Mouse (Mus musculus) brain, embryonic 18.5 days (tissue): ENCODE results near the gene Spc24.
"Not testable (repeated sequence)": the region's sequence is repeated elsewhere in the genome, so short reads cannot be mapped to it uniquely, and the experiment has no call there.

Experiments used
- DNase-seq: peaks from one replicate; pipeline ENCODE4 v3.0.0-alpha.2; 2012; ENCODE audit warnings: low read depth, low spot score

Spc24 gene

GRCm38 (mm10) chr9:21760155-21761088, at the start of gene Spc24:
Gene Spc24, minus strand, starts transcription at chr9:21760303.
- DNase-seq, result peak; percentile 97

DNA sequence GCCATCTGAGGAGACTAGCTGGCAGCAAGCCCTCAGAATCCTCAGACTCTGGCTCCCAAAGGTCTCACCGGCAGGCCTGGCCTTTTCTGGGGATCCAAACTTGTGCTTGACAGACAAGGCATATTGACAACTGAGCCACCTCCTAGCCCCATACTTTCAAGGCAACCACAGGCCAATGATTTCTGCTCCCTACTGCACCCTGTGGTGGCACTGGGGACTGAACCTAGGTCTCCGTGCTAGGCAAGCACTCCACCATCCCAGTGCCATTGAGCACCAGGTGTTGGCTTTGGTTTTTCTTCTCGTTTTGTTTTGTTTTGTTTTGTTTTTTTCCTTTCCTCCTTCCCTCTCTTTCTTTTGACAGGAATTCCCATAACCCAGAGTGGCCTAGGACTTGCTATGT, 48.5 kb upstream of the Spc24 start:
- no peak for DNase-seq

DNA sequence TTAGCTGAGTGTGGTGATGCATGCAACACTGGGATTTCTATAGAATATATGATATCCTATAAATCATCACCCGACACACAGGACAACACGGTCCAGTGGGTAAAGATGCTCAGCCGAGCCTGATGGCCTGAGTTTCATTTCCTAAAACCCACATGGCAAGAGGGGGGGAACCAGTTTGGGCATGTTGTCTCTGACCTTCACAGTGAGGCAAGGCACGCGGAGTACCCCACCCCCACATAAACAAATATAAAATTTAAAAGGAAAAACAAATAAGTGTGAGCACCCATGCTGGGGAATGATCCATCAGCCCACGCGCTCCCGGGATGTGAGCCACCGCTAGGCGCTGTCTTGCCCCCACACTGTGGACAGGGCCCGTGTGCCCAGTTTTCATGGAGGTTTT, 46.9 kb upstream of the Spc24 start:
- no peak for DNase-seq

GRCm38 (mm10) chr9:21806363-21806762, 46.3 kb upstream of the Spc24 start:
- DNase-seq, result no peak

- no peak for DNase-seq
These were observed 44.0 kb upstream of the Spc24 start for GRCm38 (mm10) chr9:21803986-21804644.

- DNase-seq, result no peak
These were observed 41.5 kb upstream of the Spc24 start for GRCm38 (mm10) chr9:21801591-21801990.

DNA sequence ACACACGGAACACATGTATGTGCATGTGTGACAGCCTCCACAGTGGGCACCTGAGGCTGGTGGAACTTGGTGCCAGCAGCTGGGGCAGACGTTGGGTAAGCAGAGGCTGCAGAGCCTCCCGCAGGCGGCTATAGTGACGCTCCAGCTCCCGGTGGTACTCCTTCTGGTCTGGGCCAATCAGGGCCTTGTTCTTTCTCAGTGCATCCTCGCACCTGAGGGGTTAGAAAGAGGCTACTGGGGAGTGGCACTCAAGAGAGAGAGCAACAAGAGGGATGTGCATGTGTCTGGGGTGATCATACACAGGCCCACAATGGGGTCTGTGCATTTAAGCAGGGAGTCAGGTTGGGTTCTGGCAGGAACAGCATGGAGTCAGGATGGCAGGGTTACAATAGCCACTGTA, 41.0 kb upstream of the Spc24 start:
- no peak for DNase-seq

- DNase-seq, result no peak
These were observed 38.9 kb upstream of the Spc24 start for GRCm38 (mm10) chr9:21799010-21799350.

DNA sequence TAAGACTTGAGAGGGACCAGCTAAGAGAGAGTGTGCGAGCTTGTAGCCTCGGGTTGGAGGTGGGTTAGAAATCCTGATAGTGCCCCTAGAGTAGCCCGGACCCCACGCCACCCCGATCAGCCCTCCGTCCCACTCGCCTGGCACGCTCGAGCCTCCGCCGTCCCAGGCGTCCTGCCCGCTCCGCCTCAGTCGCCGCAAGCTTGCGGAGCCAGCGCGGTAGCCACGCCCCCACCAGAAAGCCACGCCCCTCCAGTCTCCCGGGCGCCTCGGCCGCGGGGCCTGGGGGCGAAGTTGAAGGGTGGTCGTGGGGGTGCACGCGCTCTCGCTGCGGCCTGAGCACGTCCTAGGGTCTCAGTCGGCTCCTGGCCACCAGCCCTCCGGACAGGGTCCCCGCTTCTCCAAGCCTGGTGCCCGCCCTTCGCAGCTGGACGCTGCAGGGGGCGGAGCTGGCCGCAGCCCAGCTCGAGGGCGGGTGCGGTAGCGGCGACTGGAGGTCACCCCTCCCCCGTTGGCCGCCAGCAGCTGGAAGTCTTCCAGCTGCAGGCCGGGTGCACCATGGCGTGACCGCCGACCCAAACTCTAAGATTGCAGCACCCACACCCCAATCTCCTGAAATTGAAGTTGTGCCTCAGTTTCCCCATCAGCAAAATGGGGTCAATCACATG, 38.4 kb upstream of the Spc24 start, which contains the start of gene Kank2:
Gene Kank2, minus strand, starts transcription at position 400 of the 665 bp plus-strand sequence.
- no peak for DNase-seq

DNA sequence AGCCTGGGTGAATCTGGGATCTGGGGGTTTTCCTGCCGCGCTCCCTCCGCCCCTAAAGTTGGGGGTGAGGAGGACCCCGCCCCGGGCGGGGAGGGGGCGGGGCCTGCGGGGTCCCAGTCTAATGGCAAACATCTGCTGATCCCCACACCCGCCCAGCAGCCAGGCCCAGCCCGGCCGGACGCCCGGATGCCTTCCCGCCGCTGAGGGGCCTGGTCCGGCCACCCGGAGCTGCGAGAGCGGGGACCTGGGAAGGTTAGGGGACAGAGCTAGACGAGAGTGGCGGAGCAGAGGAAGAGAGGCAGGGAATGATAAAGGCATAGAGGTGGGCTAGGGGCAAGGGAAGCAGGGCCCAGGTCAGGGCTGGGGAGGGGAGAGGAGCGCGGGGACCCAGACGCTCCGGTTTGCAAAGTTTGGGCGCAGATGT, 37.8 kb upstream of the Spc24 start:
- DNase-seq, result no peak

DNA sequence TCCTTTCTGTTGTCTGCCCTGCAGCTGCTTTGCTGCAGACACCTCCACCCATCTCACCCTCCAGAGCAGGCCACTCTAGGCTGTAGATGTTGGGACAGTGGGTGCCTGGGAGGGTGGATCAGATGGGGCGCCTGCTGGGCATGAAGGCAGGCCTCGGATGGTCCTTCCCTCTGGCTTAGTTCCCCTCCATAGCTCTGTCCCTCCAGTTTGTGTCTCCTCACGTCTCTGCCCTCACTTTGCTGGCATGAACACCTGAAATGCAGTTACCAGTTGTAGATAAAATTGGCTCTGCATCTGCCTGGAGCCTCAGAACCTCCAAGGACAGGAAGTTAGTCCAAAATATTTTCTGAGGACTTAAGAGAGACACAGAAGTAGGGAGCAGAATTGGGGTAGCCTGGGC, 36.8 kb upstream of the Spc24 start:
- no peak for DNase-seq

GRCm38 (mm10) chr9:21796259-21796658, 36.2 kb upstream of the Spc24 start:
- no peak for DNase-seq

DNA sequence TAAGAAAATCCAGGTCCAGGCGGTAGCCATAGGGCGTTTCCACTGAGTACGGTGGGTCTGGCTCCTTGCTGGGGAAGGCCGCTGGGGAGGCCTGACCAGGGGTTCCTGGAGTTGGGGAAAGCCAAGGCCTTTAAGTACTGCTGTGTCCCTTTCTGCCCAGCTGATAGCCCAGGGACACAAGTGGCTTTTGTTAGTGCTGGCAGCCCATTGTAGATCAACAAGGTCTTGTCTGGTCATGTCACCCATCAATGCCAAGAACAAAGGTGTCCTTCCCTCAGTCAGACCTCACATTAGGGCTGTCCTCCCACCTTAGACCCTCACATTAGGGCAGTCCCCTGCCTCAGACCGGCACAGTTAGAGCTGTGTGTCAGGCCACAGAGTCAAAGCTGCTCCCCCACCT, 35.5 kb upstream of the Spc24 start:
- no peak for DNase-seq

DNA sequence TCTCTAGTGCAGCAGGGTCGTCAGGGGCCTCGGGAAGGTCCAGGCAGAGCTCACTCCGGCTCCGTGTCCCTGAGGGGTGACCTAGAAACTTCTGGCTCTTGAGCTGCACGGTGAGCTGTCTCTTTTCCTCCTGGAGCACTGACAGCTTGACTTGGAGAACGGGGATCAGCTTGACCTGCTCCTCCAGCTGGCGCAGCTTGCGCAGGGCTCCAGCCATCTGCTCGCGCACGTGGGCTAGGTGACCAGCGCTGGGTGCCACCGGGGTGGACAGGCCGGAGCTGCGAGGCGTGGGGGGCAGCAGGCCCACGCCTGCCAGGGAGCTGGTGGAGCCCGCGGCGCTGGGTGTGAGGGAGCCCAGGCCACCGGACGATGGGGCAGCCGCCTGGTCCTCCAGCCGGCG, 34.8 kb upstream of the Spc24 start:
- no peak for DNase-seq

- DNase-seq, result no peak
These were observed 34.3 kb upstream of the Spc24 start for GRCm38 (mm10) chr9:21794344-21794834.

DNA sequence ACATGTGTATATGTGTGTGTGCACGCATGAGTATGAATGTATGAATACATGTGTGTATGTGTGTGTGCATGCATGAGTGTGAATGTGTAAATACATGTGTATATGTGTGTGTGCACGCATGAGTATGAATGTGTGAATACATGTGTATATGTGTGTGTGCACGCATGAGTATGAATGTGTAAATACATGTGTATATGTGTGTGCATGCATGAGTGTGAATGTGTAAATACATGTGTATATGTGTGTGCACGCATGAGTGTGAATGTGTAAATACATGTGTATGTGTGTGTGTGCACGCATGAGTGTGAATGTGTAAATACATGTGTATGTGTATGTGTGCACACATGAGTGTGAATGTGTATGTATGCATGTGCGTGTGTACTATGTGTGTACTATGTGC, 33.4 kb upstream of the Spc24 start:
- DNase-seq, result not testable (repeated sequence)

DNA sequence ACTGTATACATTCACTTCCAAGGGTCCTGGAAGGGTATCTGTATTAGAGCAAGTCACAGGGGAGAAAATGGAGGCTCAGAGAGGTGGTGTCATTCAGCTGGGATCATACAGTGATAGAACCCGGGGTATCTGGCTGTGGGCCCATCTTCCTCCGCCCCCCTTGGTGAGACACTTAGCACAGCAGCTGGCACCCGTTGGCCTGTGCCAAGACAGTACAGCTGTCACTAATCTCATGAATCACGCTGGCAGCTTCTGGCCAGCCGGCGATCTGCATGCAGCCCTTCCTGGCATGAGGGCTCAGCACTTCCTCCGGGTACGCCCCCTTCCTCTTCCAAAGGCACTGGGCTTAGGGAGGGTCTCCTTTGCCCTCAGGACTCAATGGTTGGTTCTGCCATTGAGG, 32.5 kb upstream of the Spc24 start:
- DNase-seq, result no peak

GRCm38 (mm10) chr9:21791861-21792260, 31.8 kb upstream of the Spc24 start:
- no peak for DNase-seq

DNA sequence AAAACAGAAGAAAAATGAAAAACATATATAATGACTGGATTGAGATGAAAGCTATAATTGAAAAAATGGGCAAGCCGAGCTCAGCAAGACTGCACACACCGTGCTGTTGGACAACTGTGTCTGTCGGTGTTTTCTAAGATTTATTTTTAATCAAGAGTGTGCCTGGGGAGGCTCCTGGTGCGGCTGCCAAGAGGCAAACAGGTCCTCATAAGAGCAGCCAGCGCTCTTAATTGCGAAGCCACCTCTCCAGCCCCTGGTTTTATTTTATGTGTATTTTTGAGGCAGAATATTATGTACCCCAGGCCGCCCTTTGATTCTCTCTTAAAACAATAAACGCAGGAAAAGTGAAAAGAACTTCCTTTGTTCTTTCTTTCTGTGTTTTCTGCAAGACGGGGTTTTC, 28.1 kb upstream of the Spc24 start:
- no peak for DNase-seq

- no peak for DNase-seq
These were observed 27.6 kb upstream of the Spc24 start for GRCm38 (mm10) chr9:21787654-21788053.

DNA sequence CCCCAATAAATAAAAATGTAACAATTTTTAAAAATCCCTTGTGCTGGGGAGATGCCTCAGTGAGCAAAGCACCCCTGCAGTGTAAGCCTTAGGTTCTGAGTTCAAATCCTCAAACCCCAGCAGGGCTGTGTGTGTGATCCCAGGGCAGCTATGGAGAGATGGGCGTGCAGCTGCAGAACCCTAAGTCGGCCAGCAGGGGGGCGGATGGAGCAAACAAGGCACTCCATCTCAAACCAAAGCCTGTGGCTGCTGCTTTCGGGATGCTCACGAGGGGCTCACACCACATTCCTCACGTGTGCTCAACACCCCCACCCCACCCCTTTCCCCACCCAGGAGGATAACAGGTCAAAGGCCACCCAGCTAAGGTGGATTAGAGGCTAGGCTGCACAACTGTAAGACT, 26.8 kb upstream of the Spc24 start:
- no peak for DNase-seq

- not testable (repeated sequence) for DNase-seq
These were observed 26.2 kb upstream of the Spc24 start for GRCm38 (mm10) chr9:21786309-21786708.
